Mouse (Mus musculus) heart, postnatal 0 days (tissue): ENCODE results near the gene Frmpd4.

Source experiments
- CTCF ChIP-seq: IDR thresholded peaks from 2 replicates; pipeline ENCODE4 v1.5.1; 2016; ENCODE audit warnings: antibody characterized with exemption, control low read depth, low read depth
- EP300 ChIP-seq: IDR thresholded peaks from 2 replicates; pipeline ENCODE4 v1.6.1; 2016; ENCODE audit warnings: antibody characterized with exemption, low read depth

GRCm38 (mm10) chrX:167492265-167492664, 1084.8 kb downstream of the Frmpd4 start:
- TF ChIP-seq CTCF (no peak), EP300 (no peak)
